Mouse (Mus musculus) adrenal gland (tissue): ENCODE measurements around the gene Dusp8.
"Not testable (repeated sequence)": the region's sequence is repeated elsewhere in the genome, so short reads cannot be mapped to it uniquely, and the experiment has no call there.

ENCODE experiments used
- intact Hi-C: fragments of 180-260 bp; cut with DNase I; formaldehyde crosslinking; loops from one replicate; pipeline ENCODE4 v1.15.1; 2025
- long read RNA-seq, 2 experiments: library from polyadenylated mRNA; unstranded; transcript quantifications; one replicate each; pipeline ENCODE4 v2.0.0; 2020; ENCODE audit warnings: borderline replicate concordance in 1 of 2; ENCODE audit not compliant: insufficient replicate concordance in 1 of 2

Dusp8 gene
- long read RNA-seq, experiment 1, partial matches to known transcripts = 0 of 1 reads
- long read RNA-seq, experiment 1, other reads (novel, unspliced or antisense) = 1 of 1 reads
- long read RNA-seq, experiment 2, full-length matches to known transcripts = 2 of 5 reads
- long read RNA-seq, experiment 2, partial matches to known transcripts = 0 of 5 reads
- long read RNA-seq, experiment 2, other reads (novel, unspliced or antisense) = 3 of 5 reads

DNA sequence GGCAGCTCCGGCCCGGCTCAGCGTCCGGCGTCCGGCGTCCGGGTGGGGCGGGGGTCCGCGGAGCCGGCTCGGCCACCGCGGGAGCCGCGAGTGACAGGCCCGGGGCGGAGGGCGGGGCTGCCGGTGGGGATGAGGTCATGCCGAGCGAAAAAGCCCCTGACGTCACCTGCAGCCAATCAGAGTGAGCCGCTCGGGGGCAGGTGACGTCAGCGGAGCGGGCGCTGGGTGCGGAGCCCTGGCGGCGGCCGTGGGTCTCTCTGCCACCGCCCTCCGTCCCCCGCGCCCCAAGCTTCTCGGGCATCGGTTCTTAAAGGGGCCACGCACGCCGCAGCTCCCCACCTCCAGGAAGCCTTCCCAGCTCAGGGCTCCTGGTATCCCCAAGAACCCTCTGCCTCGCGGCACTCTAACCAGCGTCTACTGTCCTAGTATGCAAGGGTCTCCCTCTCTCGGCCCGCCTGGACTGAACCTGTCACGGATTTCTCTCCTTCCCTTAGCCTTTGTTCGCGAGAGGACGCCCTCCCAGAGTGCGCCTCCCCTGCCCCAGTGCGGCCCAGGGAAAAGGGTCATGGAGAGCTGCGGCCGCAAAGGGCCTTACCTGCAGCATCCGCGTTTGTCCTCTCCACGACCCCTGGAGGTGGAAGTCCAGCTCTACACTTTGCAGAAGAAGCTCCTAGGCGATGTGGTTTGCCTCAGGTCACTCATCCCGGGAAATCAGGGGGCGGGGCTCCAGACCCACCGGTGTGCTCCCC, at the start of gene Dusp8:
Gene Dusp8, minus strand, starts transcription at position 661 of the 749 bp plus-strand sequence.
- intact Hi-C loops = no loop called here

GRCm38 (mm10) chr7:142144507-142144906, 48.9 kb upstream of the Dusp8 start, which contains the start of gene Gm45337:
Gm45337 (minus strand) TSS chr7:142144607.
- intact Hi-C loops = loop anchor here (2.0 kb wide), 1 partner anchor 140 kb away; no protein-coding TSS in a partner anchor

- intact Hi-C loops = loop anchor here (2.0 kb wide), 1 partner anchor 141 kb away; no protein-coding TSS in a partner anchor
These were observed 47.9 kb upstream of the Dusp8 start for GRCm38 (mm10) chr7:142143506-142144010.

DNA sequence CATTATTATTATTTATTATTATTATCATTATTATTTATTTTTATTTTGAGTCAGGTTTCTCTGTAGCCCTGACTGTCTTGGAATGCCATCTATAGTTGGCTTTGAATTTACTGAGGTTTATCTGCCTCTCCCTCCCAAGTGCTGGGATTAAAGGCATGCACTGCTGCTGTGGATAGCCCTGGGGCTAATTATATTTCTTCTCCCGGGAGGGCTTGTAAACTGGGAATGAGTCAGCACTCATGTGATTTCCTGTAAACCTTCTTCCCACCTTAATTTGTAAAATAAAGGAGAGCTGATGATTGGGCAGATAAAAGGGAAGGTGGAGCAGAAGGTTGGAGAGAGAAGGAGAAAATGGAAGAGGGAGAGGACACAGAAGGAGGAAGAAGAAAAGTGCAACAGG, 45.1 kb upstream of the Dusp8 start:
- intact Hi-C loops = no loop called here

GRCm38 (mm10) chr7:142135934-142136333, 40.3 kb upstream of the Dusp8 start, which contains the start of gene Gm39115:
Gm39115 (minus strand) TSS chr7:142136034.
- intact Hi-C loops = not testable (repeated sequence)

GRCm38 (mm10) chr7:142134206-142134995, 38.8 kb upstream of the Dusp8 start:
- intact Hi-C loops = no loop called here

- intact Hi-C loops = no loop called here
These were observed 33.2 kb upstream of the Dusp8 start for GRCm38 (mm10) chr7:142128843-142129242.

- intact Hi-C loops = not testable (repeated sequence)
These were observed 25.0 kb upstream of the Dusp8 start, which contains the start of gene Gm45618 for GRCm38 (mm10) chr7:142120629-142121028. Gm45618 (minus strand) TSS chr7:142120729.

- intact Hi-C loops = no loop called here
These were observed 24.0 kb upstream of the Dusp8 start for GRCm38 (mm10) chr7:142119632-142120031.

DNA sequence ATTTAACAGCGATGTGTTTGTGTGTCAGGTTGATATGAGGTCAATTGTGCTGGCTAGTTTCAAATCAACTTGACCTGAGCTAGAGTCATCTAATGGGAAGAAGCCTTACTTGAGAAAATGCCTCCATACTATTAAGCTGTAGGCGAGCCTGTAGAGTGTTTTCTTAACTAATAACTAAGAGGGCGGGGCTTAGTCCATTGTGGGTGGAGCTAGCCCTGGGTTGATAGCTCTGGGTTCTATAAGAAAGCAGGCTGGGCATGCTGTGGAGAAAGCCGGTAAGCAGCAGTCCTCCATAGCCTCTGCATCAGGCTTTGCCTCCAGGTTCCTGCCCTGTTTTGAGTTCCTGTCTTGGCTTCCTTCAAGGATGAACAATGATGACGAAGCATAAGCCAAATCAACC, 9.1 kb upstream of the Dusp8 start:
- intact Hi-C loops = no loop called here

- intact Hi-C loops = loop anchor here (1.0 to 2.0 kb wide), 2 partner anchors 26 to 81 kb away; no protein-coding TSS in a partner anchor
These were observed 2.1 kb upstream of the Dusp8 start for GRCm38 (mm10) chr7:142097776-142098175.

- intact Hi-C loops = loop anchor here (1.0 to 2.0 kb wide), 2 partner anchors 25 to 80 kb away; no protein-coding TSS in a partner anchor
These were observed 1.1 kb upstream of the Dusp8 start for GRCm38 (mm10) chr7:142096701-142097100.

DNA sequence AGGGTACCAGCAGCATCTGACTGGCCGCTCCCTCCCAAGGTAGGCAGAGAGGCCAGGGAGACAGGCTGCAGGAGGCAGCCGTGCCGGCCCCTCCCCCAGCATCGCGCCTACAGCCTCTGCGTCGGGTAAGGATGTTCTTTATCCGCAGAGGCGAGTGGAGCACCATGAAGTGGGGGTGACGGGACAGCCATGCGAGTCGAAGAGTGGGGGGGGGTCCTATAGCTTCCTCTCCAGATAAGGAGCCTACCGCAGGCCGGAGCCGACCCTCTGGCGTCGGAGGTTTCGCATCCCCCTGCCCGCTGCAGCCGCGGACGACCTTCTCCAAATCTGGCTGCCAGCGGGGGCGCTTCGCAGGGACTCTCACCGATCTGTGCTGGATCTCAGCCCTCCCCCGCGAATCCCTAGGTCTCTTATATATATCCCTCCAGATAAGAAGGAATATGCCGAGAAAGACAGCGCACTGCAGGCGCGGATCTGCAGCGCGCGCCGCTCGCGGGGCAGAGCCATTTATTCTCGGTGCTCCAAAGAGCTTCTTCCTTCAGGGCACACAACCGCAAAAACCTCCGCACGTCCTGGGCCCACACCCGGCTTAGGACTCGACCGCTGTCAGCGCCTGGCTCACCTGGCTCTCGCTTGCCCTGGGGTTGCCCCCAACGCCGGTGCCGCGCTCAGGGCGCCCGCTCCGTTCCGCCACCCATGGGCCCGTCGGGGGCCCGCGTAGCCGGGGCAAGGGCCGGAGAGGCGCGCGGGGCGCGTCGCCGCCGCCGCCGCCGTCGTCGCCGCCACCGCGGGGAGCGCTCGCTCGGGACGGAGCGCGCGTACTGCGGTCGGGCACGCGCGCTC, 1.1 kb downstream of the Dusp8 start:
- intact Hi-C loops = no loop called here

GRCm38 (mm10) chr7:142093696-142094240, 1.9 kb downstream of the Dusp8 start:
- intact Hi-C loops = no loop called here

- intact Hi-C loops = no loop called here
These were observed 2.7 kb downstream of the Dusp8 start for GRCm38 (mm10) chr7:142092991-142093390.

DNA sequence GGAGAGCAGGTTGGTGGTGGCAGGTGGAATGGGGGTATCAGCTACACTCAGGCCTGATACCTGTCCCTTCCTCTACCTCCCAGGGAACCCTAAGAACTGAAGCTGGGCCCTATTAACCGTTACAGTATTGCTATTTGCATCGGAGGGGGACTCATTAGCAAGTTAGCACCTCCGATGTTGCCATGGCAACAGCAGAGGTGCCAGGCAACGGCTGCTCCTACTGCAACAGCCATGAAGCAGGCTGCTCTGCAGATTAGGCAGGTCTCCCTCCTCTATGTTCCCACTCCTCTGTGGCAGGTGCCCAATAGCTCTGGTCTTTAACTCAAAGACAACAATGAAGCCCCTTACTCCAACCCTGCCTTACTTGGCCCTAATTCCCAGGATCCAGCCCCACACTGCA, 3.8 kb downstream of the Dusp8 start:
- intact Hi-C loops = no loop called here

DNA sequence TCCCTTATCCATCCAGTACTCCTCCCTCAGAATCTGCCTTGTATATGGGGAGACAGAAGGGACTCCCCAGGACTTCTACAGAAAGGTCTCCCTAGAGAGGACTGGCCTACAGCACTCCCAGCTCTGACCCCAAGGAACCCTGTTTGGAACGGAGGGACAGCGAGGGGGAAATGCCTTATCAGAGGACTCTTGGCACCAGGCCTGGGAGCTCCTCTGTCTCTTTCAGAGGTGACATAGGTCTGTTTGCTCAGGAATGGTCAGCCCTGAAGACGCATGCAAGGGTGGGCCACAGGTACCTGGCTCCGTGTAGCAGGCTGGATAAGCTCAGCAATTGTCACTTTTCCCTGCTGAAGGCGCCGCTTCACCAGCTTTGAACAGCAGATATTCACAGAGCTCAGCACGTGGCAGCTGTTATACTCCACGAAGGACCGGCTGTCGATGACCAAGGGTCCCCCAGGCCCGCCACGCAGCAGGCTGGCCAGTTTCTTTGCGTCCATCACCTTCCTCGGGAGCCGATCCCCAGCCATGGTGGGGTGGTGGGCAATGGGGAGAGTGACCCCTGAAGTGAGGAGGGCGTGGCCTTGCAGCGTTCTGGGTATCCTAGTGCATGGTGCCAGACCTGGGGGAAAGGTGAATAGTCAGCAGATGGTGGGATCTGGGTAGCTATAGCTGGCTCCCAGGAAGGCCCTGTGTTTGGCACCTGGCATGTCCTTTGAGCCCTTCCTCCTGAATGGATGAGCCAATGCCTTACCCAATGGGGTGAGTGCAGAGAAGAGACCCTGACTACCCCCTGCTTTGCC, 5.8 kb downstream of the Dusp8 start:
- intact Hi-C loops = no loop called here

DNA sequence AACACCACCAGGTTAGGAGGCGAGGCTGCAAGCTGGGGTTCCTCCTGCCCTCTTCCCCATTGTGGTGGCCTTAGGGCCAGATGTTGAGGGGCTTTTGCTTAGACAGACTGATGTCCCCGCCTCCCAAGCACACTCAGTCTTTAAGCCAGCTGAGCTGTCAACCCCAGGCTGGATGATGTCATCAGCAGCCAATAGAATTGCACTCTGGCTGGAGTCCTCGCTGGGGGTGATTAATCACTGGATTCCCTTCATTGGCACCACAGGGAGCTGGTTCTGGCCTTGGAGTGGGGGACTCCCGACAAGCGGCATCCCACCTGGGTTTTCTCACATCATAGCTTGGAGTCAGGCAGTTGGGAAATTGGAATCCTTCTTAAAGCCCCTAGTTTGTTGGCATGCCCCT, 6.8 kb downstream of the Dusp8 start:
- intact Hi-C loops = no loop called here

- intact Hi-C loops = no loop called here
These were observed 8.5 kb downstream of the Dusp8 start for GRCm38 (mm10) chr7:142087069-142087652.
